Mouse (Mus musculus): Measurements from ENCODE around the gene Iqsec3. TPM values are rescaled to one million over a fixed set of nuclear protein-coding genes. Genes with fewer than 3 reads are reported as not detected.

Iqsec3 gene
- polyA plus RNA-seq, 1 experiment: not detected

DNA sequence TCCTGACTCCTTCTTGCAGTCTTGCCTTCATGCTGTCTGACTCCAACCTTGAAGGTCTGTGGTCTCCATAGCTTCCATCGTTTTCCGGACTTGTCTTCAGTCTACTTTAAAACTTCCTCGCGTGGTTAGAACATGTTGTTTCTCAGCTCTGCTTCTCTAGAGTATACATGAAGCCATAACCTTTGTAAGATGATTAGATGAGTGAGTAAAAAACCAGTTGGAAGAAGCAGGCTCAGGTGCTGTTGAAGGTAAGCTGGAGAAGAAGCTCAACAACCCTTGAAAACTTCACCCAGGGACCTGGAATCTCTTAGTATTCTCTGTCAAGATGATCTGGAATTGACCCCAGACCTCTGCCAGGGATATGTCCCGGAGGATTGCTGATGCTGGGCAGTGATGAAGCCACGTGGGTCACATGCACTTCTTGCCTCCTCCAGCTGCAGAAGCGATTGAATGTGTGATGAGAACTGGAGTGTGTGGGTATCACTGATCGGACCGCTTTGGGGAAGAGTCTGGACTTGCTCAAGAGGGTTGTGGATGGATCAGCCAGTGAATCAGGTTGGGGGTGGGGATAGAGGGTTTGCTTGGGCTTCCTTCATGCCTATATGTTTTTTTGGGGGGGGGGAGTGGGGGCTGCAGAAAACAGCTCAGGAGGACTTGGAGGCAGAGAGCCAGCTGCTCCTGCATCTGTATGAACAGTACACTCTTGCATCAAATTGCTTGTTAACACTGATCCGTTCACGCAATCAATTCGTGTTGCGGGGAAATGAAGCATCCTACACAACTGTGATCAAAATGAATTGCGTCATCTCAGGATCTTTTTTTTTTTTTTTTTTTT lies 71.4 kb downstream of the Iqsec3 start:
- TF ChIP-seq GATA1 (IDR thresholded peaks at IDR 0.05; ENCODE audit: low read length): no peak

DNA sequence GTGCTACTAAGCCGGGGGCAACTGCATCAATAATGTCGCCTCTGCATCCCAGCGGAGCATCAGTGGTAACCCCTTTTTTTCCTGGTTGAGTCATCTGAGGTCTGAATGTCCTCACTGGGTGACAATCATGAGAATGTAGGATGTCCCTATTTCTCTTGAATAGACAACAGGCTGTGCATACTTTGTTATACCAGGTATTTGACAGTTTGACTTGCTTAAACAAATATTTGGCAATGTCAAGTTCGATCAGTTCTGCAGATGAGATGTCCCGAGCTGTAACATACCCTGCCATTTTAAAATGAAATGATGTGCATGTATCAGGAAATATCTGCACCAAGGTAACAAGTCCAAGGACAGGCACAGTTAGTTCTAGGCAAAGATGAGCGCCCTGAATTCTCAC lies 72.3 kb downstream of the Iqsec3 start:
- TF ChIP-seq GATA1 (IDR thresholded peaks at IDR 0.05; ENCODE audit: low read length): no peak

DNA sequence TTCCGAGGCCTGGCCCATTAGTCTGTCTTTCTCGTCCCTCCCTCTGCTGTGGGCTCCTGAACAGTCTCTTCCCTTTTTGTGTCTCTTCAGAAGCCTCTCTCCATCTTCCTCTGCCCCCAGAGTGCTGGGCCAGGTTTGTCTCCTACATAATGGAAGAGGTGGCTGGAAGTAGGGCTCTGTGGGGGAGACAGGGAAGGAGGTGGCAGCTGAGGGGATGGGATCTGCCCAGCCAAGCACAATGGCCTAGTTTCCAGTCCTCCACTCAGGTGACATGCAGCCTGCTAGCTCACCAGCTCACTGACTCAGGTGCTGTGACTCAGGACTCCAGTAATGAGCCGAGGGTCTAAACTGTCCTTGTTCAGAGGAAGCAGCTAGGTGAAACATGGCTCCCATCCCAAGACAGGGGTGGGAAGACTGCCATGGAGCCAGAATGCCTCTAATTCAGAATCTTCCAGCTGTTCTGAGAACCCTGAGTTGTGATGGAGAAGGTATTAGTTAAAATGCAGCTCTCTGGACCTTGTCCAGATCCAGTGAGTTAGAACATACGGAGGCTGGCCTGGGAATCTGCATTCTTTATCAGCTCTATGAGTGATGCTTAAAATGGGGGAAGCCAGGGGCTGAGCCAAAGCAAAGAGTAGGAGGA lies 80.7 kb downstream of the Iqsec3 start:
- no peak for TF ChIP-seq GATA1 (IDR thresholded peaks at IDR 0.05; ENCODE audit: low read length)

DNA sequence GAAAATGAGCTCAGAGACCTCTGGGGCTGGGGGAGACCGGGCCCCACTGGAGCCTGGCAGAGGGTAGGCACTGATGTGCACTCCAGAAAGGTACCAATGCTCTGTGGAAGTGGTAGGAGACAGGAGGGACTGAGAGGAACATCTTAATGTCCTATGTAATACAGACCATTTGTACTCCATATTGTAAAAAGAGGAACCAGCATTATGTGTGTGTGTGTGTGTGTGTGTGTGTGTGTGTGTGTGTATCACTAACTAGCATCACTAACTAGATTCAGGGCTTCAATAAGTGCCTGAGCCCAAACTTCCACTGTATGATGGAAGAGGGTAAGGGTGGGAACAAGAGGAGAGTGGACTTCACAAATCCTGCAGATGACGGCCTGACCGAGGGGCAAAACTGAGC lies 88.1 kb downstream of the Iqsec3 start:
- TF ChIP-seq GATA1 (IDR thresholded peaks at IDR 0.05; ENCODE audit: low read length): no peak

DNA sequence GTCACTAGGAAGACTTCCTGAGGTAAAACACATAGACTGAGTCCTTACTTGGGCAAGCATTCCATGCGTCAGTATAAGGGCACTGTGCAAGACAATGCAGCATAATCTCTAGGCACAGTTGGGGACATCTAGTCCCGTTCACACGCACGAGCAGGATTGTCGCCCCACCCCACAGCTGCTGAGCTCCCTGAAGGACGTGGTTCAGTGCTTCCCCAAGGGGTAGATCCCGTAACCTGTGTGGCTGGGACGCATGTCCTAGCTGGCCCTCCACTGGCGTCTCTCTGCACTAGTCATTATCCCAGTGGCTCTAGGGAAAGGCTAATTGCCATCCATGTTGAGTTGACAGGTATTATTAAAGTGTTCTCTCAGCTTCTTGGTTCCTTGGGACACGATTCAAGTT lies 91.4 kb downstream of the Iqsec3 start:
- TF ChIP-seq GATA1 (IDR thresholded peaks at IDR 0.05; ENCODE audit: low read length): no peak

DNA sequence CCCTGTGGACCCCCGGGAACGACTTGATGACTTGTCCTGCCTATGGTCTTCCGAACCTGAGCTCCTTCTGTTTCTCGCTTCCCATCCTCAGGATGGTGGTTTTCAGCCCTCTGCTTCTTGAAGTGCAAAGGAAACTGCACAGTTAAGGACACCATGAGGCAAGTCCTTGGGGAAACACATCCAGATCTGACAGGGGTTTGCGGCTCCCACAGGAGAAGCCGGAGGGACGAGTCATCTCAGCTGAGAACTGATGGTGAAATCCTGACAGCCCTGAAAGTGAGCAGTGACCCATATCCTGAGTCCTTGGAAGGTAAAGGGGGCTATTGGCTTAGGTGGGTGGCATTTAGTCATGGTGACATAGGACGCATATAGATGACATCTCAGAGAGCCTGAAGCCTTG lies 92.9 kb downstream of the Iqsec3 start:
- TF ChIP-seq GATA1 (IDR thresholded peaks at IDR 0.05; ENCODE audit: low read length): no peak

DNA sequence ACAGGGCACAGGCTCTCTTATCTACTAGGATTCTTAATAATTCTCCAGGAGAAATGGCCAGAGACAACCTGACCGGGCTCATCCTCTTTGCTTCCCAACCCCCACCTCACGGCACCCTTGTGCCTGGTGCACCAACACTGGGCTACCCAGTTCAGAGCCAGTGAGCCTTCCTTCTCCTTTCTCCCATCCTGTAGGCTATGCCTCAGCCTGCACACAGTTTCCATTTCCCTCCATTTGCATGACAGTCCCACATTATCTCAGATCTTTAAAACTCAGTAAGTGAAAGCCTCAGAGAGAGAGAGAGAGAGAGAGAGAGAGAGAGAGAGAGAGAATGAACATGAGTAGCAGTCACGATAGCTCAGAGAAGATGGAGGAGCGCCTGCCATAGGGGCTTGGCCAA lies 95.2 kb downstream of the Iqsec3 start:
- no peak for TF ChIP-seq GATA1 (IDR thresholded peaks at IDR 0.05; ENCODE audit: low read length)

DNA sequence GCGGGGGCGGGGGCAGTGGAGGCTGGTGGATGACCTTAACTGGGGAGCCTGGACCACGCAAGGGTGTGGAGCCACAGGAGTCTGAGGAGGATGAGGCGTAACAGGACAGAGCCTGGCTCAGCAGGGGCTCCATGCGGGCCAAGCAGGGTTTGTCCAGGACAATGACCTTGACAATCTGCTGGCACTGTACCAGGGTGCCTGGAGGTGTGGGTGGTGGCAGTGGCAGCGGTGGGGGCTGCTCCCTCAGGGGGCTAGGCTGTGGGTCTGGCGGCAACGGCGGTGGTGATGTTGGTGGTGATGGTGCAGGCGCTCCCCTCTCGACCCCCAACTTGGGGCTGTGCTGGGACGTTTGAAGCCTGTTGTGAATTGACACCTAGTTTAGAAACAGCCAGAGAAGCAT lies 97.3 kb downstream of the Iqsec3 start:
- TF ChIP-seq GATA1 (IDR thresholded peaks at IDR 0.05; ENCODE audit: low read length): no peak

DNA sequence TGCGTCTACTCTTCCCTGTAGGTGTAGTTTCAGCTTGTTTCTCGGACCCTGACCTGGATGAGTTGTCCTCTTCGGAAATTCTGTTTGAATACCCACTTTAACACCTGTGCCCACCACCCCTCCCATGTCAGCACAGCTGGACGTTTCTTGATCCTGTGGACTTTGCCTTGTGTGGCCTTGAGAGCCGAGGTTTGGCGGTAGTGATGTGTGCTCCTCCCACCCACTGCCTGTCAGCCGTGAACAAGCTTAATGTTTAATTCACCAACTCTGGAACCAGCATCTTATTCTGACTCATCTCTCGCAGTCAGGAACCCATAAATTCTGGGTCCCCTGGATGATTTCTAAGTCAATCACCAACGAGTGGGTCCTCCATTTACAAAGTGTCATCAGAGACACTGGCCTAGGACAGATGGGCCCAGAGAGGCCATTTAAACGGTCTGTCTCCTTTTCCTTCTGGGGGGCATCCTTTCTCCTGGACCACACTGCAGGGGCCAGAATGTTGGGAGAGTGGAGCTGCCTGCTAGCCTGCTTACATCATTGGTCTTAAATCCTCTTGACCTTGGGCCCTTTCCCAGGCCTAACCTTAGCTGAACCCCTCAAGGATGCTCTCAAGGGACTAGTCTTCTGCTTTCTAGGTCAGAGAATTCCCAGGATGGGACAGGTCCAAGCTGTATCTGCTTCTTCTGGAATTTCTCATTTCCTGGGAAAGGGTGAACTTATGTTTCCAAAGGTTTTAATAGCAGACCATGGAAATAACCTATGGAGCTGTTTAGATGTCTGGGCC lies 102.1 kb downstream of the Iqsec3 start:
- no peak for TF ChIP-seq GATA1 (IDR thresholded peaks at IDR 0.05; ENCODE audit: low read length)

DNA sequence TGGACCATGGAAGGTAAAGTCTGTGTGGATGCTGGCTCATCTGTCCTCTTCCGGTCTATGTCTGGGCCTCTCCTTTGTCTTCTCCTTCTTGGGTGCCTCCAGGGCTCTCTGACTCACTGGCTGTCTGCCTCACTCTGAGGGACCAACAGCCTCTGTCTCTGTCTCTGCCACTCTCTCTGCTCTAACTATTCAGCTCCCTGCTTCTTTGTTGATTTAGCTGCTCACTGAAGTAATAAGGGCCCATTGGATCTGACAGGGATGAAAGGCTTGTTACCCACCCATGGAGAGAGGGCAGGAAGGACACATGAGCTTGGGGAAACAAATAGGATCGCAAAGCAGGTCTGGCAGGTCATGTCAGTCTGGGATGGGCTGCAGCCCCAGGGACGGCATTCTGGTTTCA lies 106.4 kb downstream of the Iqsec3 start:
- no peak for TF ChIP-seq GATA1 (IDR thresholded peaks at IDR 0.05; ENCODE audit: low read length)

DNA sequence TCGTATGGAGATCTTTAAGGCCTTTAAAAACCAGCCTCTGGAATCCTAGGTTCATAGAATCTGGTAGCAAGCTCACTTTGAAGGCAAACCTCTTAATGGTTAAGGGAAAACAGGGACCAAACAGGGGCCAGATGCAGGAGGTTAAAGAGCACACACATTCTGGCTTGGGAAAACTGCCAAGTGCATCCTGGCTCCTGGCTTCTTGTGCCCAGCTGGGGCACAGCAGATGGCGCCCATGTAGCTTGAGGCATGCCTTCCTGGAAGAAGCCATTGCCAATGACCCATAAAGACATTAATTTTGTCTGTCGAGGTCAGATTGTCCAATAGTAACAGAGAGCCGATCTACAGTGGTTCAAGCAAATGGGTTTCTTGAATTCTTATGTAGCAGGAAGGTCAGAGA lies 109.5 kb downstream of the Iqsec3 start:
- TF ChIP-seq GATA1 (IDR thresholded peaks at IDR 0.05; ENCODE audit: low read length): no peak

DNA sequence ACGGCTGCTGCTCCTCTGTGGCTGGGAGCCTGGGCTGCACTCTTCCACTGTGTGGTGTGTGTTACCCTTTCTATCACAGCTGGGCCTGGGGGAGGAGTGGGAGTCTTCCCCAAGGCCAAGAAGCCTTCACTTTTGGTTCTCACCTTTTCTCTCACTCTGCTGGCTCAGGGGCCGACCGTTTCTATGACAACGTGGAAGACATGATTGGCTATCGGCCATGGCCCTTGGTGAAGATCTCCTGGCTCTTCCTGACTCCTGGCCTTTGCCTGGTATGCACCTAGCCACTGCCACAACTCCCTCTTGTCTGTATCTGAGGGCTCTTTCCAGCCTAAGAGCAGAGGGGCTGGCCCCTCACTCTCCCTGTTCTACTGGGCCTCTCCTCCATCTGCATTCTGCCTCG lies 110.4 kb downstream of the Iqsec3 start:
- TF ChIP-seq GATA1 (IDR thresholded peaks at IDR 0.05; ENCODE audit: low read length): no peak

DNA sequence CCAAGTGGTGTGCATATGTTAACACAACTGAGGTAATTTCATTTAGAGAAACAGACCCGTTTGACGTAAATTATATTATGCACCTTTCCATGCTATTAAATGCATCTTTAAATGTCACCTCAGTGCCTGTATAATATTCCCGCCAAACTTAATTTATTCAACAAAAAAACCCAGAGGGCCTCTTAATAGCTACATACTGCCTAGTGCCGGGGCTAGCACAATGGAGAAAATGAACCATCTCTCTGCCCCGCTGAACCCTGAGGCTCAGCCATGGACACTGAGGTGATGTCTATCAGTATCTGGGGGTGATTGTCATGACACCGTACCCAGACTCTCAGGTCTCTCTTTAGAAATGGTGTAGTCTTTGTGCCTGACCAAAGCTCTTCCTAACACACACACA lies 116.2 kb downstream of the Iqsec3 start:
- TF ChIP-seq GATA1 (IDR thresholded peaks at IDR 0.05; ENCODE audit: low read length): no peak

DNA sequence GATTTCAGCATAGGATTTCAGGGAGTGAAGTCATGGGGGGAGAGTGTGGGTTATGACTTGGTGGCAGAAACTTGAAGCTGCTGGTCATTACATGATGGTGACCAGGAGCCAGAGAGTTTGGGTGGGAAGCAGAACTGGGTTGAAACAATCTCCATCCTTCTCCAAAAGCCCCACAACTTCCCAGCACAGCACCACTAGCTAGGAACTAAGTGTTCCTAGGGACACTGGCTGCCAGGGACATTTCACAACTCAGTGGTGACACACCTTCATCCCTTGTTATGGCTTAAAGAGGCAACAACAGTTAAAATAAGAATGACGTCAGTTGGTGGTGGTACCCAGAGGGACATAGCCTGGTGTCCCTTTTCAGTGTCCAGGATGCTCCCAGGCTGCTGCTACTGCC lies 117.4 kb downstream of the Iqsec3 start:
- TF ChIP-seq GATA1 (IDR thresholded peaks at IDR 0.05; ENCODE audit: low read length): no peak

DNA sequence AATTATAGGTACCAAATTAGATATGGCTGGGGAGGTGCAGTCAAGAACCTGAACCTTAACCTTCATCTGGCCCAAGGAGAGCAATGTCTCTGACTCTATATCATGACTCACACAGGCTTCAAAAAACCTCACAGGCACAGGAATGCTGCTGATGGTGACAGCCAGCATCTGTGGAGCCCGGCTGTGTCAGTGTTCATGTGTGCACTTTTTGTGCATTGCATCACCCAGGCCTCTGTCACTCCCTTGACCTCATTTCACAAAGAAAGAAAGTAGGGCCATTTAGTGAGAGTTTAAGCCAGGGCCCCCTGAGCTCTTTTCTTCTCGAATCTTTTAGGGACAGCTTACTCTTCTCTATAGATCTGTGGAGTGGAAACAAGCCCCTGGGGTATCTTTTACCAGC lies 121.2 kb downstream of the Iqsec3 start:
- TF ChIP-seq GATA1 (IDR thresholded peaks at IDR 0.05; ENCODE audit: low read length): no peak

DNA sequence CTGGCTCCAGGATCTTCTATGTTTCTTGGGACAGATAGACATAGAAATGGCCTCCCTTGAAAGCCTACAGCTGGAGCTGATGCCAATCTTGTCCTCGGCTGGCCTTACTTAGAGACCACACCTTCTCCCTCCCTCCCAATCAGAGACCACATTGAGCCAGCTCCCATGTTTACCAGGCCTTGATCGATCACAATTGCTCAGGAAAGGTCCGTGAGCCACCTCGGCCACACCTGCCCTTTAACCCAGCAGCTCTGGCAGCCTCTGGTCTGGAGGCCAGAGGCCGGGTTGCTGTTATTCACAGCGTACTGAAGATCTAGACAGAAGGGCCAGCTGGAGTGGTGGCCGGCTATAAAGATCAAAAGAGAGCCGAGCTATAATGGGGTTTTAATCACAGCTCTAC lies 127.0 kb downstream of the Iqsec3 start:
- no peak for TF ChIP-seq GATA1 (IDR thresholded peaks at IDR 0.05; ENCODE audit: low read length)
